Mouse (Mus musculus) heart, embryonic 11.5 days (tissue): Measurements from ENCODE around the gene Arid3a. TPM values are rescaled to one million over a fixed set of nuclear protein-coding genes. Genes with fewer than 3 reads are reported as not detected.

ENCODE experiments used
- ATAC-seq: fragments of 200-750 bp; cut with Nextera tagmentation; replicated peaks from 2 replicates; pipeline ENCODE4 v1.8.0; 2017; ENCODE audit warnings: moderate library complexity; ENCODE audit not compliant: insufficient number of reproducible peaks, low FRiP score, low TSS enrichment
- H3K27ac ChIP-seq: fragments of 300-500 bp; sonication (generic); 2 replicates; pipeline ENCODE4 v1.5.1; 2014; ENCODE audit warnings: mild to moderate bottlenecking, low read depth, low read length
- H3K27me3 ChIP-seq: fragments of 300-500 bp; sonication (generic); 2 replicates; pipeline ENCODE4 v1.6.1; 2014; ENCODE audit warnings: mild to moderate bottlenecking, low read length, mixed read lengths; ENCODE audit not compliant: control insufficient read depth, insufficient read depth
- H3K36me3 ChIP-seq: fragments of 300-500 bp; sonication (generic); 2 replicates; pipeline ENCODE4 v1.6.1; 2014; ENCODE audit warnings: mild to moderate bottlenecking, low read length, moderate library complexity, mixed read lengths; ENCODE audit not compliant: control insufficient read depth, insufficient read depth
- H3K4me1 ChIP-seq: fragments of 300-500 bp; sonication (generic); 2 replicates; pipeline ENCODE4 v1.6.1; 2014; ENCODE audit warnings: low read length; ENCODE audit not compliant: control insufficient read depth, insufficient read depth
- H3K4me2 ChIP-seq: fragments of 300-500 bp; sonication (generic); 2 replicates; pipeline ENCODE4 v1.6.1; 2014; ENCODE audit warnings: mild to moderate bottlenecking, moderate library complexity
- H3K4me3 ChIP-seq: fragments of 300-500 bp; sonication (generic); 2 replicates; pipeline ENCODE4 v1.5.1; 2014; ENCODE audit warnings: low read depth, low read length
- H3K9ac ChIP-seq: fragments of 300-500 bp; sonication (generic); 2 replicates; pipeline ENCODE4 v1.6.1; 2014; ENCODE audit warnings: mild to moderate bottlenecking, low read depth, low read length, moderate library complexity
- H3K9me3 ChIP-seq: fragments of 300-500 bp; sonication (generic); replicated peaks from 2 replicates; pipeline ENCODE4 v1.6.1; 2016; ENCODE audit warnings: low read length; ENCODE audit not compliant: control insufficient read depth
- WGBS: fragments of 180-500 bp; shearing (Covaris S2); extraction: QIAGEN DNeasy Blood & Tissue Kit; methylation state at CpG from one replicate; pipeline ENCODE4 v1.1.7; 2014; ENCODE audit not compliant: insufficient replicate concordance; 5-methylcytosine and 5-hydroxymethylcytosine counted together
- polyA plus RNA-seq: library from polyadenylated mRNA; unstranded; fragments of >200 nt; fragmentation: Nextera tagmentation; extraction: Ambion mirVana; gene quantifications from 2 replicates; pipeline ENCODE4 v1.2.1, GENCODE M21; 2014

The Arid3a gene
- polyA plus RNA-seq, 1 experiment from 2014 or later = 12.7 TPM

DNA sequence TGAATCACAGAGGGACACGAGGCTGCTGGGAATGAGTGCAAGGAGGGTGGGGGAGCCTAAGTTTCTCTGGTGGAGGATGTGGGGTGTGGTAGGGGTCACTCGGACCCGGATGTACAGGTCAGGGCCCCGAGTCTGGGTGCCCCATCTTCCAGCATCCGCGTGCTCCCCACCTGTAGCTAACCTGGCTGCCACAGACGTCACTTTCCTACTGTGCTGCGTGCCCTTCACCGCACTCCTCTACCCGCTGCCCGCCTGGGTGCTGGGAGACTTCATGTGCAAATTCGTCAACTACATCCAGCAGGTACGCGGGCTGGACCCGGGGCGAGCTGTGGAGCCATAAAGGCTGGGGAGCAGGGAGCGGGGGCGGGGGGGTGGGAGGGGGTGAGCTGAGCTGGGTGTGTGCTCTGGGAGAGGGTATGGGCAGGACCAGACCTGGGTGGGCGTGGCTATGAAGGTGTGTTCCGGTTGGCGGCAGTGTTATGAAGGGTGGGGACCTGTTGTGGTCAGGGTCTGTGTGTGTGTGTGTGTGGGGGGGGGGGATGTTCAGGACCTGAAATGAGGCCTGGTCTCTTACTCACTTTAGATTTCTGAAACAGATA lies 7.5 kb upstream of the Arid3a start:
- peak overlapping the region; percentile 19; the same call in 1 of the 2 replicates for H3K4me3 ChIP-seq
- no peaks in the 10 kb centered on the region for H3K36me3 ChIP-seq
- H3K9me3 ChIP-seq = no peaks in the 10 kb centered on the region
- no peak for ATAC-seq
- 4% methylated on average over 21 of the region's 21 CpGs for WGBS
- H3K27ac ChIP-seq = no peak overlapping the region
- peak overlapping the region; percentile 28; the same call in 1 of the 2 replicates for H3K9ac ChIP-seq
- peaks cover 46% of the 10 kb centered on the region for H3K4me1 ChIP-seq
- H3K4me2 ChIP-seq = peak overlapping the region; percentile 60
- peaks cover 63% of the 10 kb centered on the region for H3K27me3 ChIP-seq

DNA sequence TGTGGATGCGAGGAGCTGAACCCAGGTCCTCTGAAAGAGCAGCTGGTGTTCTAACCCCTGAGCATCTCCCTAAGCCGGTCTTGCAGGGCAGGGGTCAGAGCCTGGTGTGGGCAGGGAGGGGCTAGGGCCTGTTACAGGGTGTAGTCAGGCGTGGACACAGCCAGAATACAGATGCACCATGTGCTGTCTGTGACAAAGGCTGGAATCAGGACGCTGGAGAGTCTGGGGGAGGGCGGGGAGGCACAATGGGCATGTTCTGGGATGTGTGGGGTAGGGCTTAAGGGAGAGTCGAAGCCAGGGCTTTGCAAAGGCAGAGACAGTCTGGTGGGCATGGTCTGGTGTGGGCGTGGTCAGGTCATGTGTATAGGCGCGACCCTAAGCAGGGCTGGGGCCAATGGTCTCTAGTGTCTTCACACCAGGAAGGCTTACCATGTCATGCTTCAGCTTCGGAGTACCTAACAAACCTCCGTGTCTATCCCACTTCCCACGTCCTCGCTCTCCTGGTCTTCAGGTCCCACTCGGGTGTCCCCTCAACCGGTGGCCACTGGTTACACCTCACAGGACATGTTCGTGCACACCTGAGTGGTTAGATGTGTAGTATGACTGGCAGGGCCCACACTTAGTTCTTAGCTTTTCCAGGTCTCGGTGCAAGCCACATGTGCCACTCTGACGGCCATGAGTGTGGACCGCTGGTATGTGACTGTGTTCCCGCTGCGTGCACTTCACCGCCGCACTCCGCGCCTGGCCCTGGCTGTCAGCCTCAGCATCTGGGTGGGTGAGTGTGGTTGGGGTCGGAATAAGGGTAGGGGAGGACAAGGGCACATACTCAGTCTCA lies 6.6 kb upstream of the Arid3a start:
- no peaks in the 10 kb centered on the region for H3K36me3 ChIP-seq
- peak overlapping the region; percentile 39 for H3K4me3 ChIP-seq
- 24% methylated on average over 26 of the region's 26 CpGs for WGBS
- no peaks in the 10 kb centered on the region for H3K9me3 ChIP-seq
- H3K27me3 ChIP-seq = peaks cover 63% of the 10 kb centered on the region
- H3K9ac ChIP-seq = no peak overlapping the region
- no peak for ATAC-seq
- H3K27ac ChIP-seq = no peak overlapping the region
- peak overlapping the region; percentile 63; the same call in 1 of the 2 replicates for H3K4me2 ChIP-seq
- H3K4me1 ChIP-seq = peaks cover 38% of the 10 kb centered on the region

GRCm38 (mm10) chr10:79920958-79921535 lies 5.8 kb upstream of the Arid3a start, which contains the start of gene R3hdm4:
R3hdm4 (minus strand) TSS chr10:79921208.
- no peak within 1 kb of the TSS for H3K27ac ChIP-seq
- 9% methylated on average over 41 of the region's 41 CpGs for WGBS
- peaks cover 37% of the 10 kb centered on the region for H3K4me1 ChIP-seq
- no peak for ATAC-seq
- peak within 1 kb of the TSS; percentile 63 for H3K4me2 ChIP-seq
- H3K27me3 ChIP-seq = peaks cover 63% of the 10 kb centered on the region
- no peaks in the 10 kb centered on the region for H3K36me3 ChIP-seq
- H3K9me3 ChIP-seq = no peaks in the 10 kb centered on the region
- peak within 1 kb of the TSS; percentile 39 for H3K4me3 ChIP-seq
- H3K9ac ChIP-seq = no peak within 1 kb of the TSS

GRCm38 (mm10) chr10:79921572-79921971 lies 5.3 kb upstream of the Arid3a start:
- WGBS = under 1% methylated on average over 34 of the region's 34 CpGs
- Histone ChIP-seq H3K27ac (no peak overlapping the region), H3K4me1 (peaks cover 40% of the 10 kb centered on the region)

GRCm38 (mm10) chr10:79924998-79925784 lies 1.7 kb upstream of the Arid3a start:
- H3K36me3 ChIP-seq = no peaks in the 10 kb centered on the region
- peak overlapping the region; percentile 90 for H3K4me2 ChIP-seq
- H3K4me3 ChIP-seq = peak overlapping the region; percentile 98; the same call in 1 of the 2 replicates
- H3K9me3 ChIP-seq = no peaks in the 10 kb centered on the region
- H3K4me1 ChIP-seq = peaks cover 35% of the 10 kb centered on the region
- peaks cover 35% of the 10 kb centered on the region for H3K27me3 ChIP-seq
- WGBS = 11% methylated on average over 29 of the region's 29 CpGs
- no peak overlapping the region for H3K27ac ChIP-seq
- ATAC-seq = no peak
- no peak overlapping the region for H3K9ac ChIP-seq

More at GRCm38 (mm10) chr10:79921572-79921971, 5.3 kb upstream of the Arid3a start:
- Histone ChIP-seq H3K36me3 (no peaks in the 10 kb centered on the region), H3K4me2 (peak overlapping the region; percentile 63), H3K27me3 (peaks cover 63% of the 10 kb centered on the region), H3K9me3 (no peaks in the 10 kb centered on the region), H3K9ac (no peak overlapping the region), H3K4me3 (peak overlapping the region; percentile 39)
- ATAC-seq = no peak

GRCm38 (mm10) chr10:79925785-79926490 lies 905 bp upstream of the Arid3a start:
- peak overlapping the region; percentile 98 for H3K4me3 ChIP-seq
- H3K4me1 ChIP-seq = peaks cover 31% of the 10 kb centered on the region
- peak overlapping the region; percentile 90 for H3K4me2 ChIP-seq
- peak overlapping the region; percentile 98 for H3K27ac ChIP-seq
- ATAC-seq = no peak
- no peaks in the 10 kb centered on the region for H3K9me3 ChIP-seq
- H3K9ac ChIP-seq = peak overlapping the region; percentile 96
- peaks cover 28% of the 10 kb centered on the region for H3K27me3 ChIP-seq
- no peaks in the 10 kb centered on the region for H3K36me3 ChIP-seq
- WGBS = 10% methylated on average over 15 of the region's 15 CpGs

- Histone ChIP-seq H3K27ac (peak overlapping the region; percentile 98), H3K27me3 (peaks cover 12% of the 10 kb centered on the region), H3K4me3 (peak overlapping the region; percentile 98), H3K9ac (peak overlapping the region; percentile 96), H3K9me3 (no peaks in the 10 kb centered on the region), H3K4me2 (peak overlapping the region; percentile 90), H3K4me1 (peaks cover 36% of the 10 kb centered on the region), H3K36me3 (peaks cover 10% of the 10 kb centered on the region; the same call in 1 of the 2 replicates)
- under 1% methylated on average over 54 of the region's 54 CpGs for WGBS
- peak; percentile 24; the same call in 1 of the 2 replicates for ATAC-seq
Observed at GRCm38 (mm10) chr10:79927324-79928029, 634 bp downstream of the Arid3a start.
